Mouse (Mus musculus): ENCODE measurements at regions not wholly inside any gene's neighbourhood (a gene's known extent, or its start where the extent isn't known, plus 50 kb on each side); places are given as distances from the start of the nearest gene placed in this dataset.

DNA sequence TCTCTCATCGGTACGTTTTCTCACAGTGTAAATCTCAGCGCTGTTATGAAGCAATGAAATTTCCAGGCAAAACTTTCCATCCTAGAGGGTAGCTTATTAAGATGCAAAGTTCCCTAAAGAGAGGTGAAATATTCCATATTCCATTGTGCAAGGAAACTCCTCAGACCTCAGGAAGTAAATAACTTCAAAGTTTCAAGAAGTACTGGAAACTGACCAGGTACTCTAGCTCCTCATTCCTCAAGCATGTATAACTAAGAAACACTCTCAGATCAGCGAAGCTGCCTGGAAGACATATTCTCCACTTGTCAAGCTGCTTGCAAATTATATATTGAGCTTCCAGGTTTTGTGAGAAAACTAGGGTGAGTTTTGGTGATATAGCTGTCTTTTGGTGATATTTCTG lies 279.8 kb upstream of the Mad2l1 start:
- DNase-seq, result no peak

DNA sequence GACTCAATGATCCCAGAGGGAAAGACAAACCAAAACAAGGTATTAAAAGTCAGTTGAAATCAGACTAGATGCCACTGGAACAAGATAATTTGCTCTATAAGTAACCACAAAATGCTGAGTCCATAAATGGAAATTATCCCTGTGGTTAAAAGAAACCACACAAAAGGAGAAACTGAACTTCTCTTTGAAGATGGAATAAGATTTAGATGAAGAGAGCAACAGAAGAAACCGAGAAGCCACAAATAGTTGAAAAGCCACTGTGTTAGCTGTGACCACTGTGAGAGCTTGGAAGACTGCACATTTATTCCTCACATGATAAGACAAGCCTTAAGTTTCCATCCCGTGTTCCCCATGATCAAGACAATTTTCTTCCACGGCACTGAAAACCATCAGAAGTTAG lies 271.8 kb upstream of the Mad2l1 start:
- DNase-seq, result no peak

DNA sequence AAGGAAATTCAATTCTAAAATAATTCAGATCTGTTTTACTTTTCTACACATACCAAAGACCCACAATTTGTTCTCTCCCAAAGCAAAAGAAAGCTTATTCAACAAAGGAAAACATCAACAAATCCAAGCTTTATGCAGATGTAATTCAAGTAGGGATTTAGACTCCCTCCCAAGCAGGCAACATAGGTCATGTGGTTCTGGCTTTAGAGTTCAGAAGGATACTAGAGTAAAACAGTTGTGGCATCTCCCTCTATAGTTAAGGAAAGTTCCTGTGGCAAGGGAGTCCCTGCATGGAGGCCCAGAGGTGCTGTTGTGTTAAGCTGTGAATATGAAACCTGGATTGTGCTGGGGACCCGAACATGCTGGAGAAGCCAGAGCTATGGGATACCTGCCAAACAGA lies 271.3 kb upstream of the Mad2l1 start:
- no peak for DNase-seq

DNA sequence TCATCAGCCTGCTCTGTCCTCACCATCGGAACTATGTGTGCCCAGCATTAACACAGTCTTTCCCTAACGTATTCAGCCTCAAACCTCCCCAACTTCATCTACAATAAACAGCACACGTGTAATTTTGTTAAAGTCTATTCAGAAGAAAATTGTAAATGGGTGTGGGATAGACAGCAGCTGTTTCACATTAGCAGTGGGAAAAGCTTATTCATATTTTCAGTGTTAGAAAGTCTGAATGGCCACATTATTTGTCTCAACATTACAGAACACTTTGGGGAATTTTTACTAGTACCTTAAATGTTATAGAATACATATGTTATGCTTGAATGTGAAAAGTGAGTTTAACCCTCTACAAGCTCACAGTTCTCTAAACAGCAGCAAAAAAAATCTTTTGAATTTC lies 266.8 kb upstream of the Mad2l1 start:
- DNase-seq, result no peak

DNA sequence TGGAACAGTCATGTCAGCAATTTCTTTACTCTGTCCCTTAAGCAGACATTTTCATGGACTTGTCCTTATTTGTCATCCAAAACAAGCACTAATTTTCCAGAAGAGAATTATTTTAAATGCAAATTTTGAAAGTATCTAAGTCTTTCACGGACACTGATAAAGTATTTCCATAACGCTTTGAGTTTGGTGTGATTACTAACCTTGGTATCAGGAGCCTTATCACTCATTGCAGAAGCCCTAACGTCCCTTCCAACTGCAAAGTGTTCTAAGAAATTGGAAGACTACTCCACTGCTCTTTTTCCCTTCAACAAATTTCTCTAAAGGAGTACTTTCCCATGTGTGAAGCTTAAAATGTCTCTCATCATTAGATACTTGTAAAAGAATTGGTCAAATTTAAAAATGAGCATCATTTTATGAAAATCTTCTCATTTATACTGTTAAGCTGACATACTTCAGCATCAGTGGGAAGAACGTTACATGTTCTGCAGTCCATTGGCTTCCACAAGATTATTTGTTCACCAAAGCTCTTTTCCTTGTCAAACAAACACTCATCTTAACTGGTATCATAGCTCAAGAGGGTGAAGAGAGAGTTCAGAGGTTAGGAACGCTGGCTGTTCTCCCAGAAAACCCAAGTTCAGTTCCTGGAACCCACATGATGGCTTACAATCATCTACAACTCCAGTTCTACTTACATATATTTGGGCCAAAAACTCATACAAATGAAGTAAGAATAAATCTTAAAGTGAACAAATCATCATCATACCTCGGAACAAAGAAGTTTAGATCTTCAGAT lies 263.6 kb upstream of the Mad2l1 start:
- DNase-seq, result no peak

DNA sequence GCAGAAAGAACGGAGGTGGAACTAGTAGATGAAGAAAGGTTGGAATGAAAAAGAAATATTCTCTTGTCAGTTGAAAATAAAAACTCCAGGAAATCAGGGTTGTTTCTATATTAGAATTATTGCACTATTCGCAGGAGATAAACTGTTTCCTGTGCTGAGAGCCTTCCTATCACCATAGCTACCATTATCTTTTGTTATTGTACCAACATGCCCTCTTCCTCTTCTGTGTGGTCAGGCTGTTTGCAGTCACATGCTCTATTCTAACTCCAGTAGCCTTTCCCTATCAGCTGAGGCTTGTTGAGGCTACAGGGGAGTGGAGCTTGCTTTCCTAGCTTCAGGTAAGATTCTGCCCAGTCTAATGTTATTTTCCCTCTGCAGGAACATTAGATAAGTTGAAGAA lies 263.0 kb upstream of the Mad2l1 start:
- no peak for DNase-seq

DNA sequence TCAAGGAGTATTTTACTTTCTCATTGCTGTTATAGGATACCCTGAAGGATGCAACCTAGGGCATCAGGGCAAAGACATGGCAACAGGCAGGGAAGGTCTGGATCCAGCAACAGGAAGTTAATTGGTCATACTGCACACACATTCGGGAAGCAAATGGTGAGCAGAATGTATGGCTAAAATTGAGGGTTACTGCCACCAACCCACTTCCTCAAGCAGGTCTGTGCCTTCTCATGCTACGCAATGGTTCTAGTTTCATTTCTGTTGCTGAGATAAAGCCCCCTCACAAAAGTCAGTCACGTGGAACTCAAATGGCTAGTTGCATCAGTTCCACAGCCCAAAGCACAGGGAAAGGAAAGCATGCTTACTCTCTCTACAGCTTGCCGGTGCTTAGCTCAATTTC lies 260.5 kb upstream of the Mad2l1 start:
- no peak for DNase-seq

DNA sequence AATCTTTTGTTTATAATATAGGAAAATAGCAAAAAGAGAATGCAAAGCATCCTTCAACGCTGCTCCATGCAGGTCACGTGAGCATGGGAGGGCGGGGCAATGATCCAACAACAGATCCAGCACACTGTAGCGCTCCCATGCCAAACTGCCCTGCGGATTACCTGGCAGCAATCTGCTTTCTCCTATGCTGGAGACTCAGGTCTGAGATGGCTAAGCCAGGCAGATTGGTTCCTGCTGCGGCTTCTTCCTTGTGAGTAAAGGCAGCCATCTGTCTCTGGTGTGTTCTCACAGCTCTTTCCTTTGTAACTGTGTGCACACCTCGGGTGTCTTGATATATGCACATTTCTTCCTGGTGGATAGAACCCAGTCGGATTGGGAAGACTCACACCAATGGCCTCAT lies 254.5 kb upstream of the Mad2l1 start:
- DNase-seq, result no peak

DNA sequence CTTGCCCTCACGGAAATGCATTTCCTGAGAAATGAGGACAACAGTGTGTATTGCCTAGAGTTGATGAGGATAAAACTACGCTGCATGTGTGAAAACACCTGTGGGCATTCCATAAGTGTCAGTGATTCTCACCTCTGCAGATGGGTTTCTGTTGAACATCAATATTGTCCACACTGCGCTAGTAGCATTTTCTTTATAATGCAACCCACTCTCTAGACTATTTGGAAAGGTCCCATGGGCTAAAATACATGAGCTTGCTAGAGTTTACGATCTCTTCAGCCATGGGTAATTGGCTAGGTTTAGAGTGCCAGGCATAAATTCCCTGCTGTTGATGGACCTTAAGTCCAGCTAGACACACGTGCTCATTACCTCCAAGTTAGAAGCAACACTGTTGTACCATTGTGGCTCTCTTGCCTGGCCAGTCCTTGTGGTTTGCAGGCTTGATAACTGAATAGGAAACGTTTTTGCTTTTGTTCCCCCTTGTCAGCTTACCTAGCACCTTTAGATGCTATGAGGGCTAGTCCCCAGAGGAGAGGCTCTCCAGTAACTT lies 252.5 kb upstream of the Mad2l1 start:
- DNase-seq, result no peak

DNA sequence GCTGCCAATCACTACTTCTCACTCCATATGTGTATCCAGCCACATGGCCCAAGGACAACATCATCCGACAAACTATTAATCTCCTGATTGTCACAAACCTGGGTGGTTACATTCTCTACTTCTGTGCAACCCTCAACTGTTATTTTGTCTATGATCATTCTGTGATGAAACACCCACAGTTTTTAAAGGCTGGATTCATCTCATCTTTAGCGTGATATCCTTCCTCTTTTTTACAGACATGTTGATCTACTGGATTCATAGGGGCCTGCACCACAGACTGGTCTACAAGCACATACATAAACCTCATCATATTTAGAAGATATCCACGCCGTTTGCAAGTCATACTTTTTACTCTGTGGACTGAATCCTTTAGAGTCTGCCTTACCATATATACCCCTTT lies 251.7 kb upstream of the Mad2l1 start:
- DNase-seq, result no peak

DNA sequence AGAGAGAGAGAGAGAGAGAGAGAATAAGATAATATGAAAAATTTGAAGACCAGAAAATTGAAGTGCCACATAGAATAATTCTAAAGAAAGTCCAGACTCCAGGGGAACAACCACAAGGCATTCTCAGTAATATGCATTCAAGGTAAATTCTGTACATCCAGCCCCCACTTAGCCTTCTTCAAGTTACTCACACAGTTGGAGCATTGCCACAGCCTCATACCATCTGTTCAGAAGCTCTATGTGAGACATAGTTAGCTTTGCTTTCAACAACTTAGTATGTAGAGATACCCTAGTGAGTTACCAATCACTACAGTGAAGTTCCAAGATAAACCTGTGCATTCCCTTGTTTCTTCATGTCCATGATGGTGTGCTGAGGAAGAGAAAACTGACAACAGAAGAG lies 247.6 kb upstream of the Mad2l1 start:
- DNase-seq, result peak; percentile 4

DNA sequence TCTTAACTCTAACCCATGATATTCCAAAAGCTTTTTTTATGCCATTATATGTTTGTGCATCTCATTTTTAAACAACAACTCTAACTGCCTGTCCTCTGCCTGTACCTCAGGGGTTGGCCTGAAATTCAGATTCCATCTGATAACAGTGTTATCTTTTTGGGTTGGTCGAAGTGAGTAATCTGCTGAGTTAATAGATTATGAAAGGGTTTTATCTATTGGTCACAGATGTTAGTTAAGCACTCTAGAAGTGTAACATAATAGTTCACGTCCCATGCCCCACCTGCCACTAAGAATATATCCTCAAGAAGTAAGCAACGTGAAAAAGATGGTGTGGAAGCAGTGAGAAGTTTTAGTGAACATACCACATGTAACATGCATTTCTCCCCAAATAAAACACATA lies 246.0 kb upstream of the Mad2l1 start:
- DNase-seq, result no peak

DNA sequence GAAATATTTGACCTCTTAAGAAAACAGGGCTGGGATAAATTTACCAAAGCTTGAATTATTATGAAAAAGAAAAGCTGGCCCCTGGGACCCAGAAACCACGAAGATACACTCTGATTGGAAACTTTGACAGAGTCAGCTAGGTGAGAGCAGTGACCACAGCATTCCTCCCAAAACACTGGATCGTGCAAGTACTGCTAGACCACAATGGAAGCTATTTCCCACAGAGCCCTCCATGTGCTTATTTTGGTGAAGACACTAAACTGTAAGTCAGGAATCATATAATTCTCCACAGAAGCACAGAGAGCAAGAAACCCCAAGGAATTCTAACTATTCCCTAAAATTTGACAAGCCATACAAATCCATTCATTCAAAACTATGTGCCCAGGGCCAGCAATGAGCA lies 243.6 kb upstream of the Mad2l1 start:
- no peak for DNase-seq

DNA sequence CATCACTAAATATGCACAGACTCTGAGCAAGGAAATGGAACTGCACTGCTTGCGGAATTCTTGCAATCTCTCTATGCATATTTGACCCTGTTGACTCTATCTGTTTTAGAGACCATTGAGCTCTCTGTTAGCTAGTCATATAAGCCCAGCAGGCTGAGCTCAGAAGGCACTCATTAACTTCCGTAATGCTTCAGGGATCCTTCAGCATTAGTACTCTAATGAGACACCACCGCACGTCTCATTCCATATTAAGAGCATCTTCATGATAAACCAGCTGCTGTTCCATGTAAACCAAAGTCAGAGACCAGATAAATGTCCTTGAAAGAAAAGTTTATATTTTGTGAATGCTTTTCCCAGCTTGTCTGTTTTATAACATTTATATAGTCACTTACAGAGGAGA lies 237.1 kb upstream of the Mad2l1 start:
- DNase-seq, result no peak

DNA sequence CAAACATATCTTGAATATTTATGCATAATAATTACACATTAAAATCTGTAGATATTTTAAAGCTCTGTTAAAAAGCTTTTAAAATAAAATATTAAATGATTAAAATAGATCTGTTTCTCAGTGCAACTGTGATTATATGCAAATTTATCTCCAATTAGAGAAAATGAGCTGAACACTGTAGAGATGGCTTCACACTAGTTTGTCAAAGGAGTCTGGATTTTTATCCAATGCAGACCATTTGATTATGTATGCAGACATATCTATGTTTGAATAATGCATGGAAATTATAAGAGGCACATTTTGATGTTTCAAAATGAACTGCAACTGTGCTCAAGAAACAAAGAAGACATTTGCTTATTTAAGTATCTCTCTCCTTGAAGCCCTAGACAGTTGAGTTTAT lies 235.0 kb upstream of the Mad2l1 start:
- no peak for DNase-seq

DNA sequence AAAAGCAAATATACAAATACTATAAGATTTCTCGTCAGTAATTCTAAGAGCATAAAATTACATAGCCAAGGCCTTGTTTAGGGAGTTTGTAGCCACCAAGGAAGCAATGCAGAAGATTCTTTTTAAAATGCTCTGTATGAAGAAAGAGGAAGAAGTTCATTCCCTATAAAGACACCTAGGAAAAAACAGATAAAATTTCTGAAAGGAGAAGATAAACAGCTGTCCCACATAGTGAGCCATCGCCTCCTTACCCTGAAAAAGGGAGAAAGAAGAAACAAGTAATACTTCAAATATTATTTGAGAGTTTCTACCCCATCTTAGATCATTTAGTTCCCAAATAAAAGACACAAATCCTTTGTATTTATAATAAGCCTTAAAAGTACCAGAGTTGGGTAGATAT lies 190.3 kb upstream of the Mad2l1 start:
- no peak for DNase-seq

DNA sequence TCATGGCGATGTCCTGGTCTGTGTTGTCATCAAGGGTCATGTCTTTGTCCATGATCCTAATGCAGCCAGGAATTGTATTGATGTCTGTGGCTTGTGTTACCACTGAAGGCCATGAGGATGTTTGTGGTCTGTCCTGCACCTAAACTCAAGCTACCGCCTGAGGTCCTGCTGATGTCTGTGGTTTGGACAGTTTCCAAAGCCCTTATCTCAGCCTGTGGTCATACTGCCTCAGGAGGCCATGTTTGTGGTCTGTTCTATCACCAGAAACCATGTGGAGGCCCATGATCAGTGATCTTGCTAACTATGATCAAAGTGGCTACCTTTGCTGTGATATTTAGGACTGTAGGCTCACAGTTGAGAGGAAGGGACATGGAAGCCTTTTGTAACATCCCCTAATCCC lies 187.8 kb upstream of the Mad2l1 start:
- DNase-seq, result no peak

DNA sequence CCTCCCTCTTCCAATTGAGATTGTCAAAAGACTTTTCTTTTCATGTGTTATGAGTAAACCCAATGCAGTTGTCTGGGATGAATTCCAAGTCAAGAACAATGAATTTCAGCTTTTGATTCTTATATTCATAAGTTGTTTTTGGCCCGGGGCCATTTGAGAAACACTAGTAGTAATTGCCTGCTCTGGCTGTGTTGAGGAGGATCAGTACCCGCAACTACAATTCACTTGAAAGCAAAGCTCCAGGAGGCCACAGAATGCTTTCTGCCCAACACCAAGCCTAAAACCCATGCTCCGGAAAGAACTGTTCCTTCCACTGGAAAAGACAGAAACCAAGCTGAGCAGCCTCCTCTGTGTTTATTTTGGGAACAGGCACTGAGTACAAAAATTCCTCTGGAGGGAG lies 174.1 kb upstream of the Mad2l1 start:
- DNase-seq, result no peak

DNA sequence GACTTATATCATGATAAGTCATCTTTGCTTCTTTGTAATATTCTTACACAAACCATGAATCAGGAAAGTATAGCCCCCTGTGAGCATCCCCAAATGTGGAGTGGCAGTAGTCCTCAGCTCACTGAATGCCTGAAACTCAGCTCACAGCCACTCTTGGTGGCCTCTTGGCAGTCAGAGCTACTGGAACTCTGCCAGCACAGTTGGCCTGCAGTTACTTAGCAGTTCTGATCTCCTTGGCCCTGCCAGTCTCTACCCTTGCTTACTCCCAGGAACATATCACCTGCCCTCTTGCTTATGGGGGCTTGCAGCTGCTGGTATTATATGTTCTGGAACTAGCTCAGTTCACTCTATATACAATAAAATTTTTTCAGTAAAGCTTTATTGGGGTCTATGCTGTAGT lies 167.9 kb upstream of the Mad2l1 start:
- no peak for DNase-seq

DNA sequence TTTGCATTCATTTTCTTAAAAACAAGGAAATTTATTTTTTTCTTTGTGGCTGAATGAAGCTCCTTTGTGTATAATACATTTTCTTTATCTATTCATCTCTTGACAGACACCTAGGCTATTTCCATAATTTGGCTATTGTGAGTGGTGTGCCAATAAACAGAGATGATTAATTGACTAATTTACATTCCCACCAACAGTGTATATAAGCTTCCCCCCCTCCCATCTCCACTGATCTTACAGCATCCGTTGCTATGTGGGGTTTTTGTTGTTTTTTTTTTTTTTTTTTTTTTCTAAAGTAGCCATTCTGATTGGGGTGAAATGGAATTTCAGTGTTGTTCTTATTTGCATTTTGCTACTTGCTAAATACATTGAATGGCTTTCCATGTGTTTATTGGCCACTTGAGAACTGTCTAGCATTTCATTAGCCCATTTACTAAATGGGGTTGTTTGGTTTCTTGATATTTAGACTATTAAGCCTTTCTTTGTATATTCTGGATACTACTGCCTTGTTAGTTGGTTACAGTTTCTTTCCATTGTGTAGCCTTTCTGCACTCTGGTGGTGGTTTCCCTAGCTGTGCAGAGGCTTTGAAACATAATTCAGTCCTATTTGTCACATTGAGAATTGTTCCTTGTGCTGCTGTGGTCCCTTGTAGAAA lies 153.8 kb upstream of the Mad2l1 start:
- DNase-seq, result no peak

DNA sequence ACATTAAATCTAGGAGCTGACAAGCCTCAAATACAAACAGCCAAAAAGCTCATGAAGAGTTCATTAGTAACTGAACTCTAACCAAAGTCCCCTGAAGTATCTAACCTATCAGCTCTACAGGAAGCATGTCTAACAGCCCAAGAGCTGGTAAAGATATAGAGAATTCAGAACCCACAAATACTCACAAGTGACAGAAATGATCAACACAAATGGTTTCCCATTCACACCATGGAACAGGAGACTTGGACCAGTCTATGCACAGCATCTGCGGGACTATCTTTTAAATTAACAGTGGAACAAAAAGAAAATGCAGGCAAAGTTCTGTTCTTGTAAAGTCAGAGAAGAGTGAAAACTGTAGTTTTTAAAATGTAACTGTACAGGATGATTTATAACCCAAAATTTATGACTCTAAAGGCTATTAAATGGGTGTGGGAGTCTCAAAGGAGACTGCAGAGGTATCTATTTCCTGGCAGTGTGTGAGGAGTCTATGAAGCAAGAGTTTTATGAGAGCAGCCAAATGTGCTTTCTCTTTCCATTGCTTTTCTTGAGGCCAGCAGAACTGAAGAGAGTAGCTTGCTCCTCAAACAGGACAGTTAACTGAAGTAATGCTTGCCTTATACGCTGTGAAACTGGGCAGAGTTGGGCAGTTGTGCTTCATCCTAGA lies 152.7 kb upstream of the Mad2l1 start:
- no peak for DNase-seq

DNA sequence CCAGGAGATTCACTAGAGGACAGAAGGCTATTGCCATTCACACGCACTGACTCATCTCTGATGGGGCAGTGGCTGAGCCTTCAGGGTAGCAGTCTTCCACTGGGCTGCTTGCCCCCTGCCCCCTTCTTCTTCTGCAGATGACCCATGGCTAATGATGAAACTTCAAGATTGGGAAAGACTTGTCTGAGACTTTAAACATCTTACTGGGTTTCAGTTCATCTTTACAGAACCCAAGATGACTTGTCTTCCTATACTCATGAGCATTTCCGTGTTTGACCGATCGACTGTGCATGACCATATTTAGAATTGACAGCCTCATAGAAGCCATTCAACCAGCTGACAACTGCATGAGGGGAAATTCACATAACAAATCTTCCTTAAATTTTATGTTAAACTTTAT lies 140.0 kb upstream of the Mad2l1 start:
- no peak for DNase-seq

DNA sequence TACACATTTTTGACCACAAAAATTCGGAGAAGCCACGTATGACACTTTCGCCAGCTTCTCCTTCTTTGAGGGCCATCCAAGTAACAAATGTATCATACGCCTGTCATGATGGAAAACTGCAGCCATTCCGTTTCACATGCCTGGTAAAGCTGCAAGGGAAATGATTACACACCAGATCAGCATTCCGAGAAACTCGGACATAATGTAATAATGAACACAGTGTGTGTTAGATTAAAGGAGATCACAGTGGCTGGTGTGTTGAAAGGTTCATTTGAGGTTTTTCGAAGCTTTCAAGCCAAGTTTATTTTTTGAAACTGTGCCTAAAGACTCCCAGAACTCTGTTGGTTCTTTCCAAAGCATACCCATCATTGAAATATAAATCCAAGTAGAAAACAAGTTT lies 137.8 kb upstream of the Mad2l1 start:
- no peak for DNase-seq

DNA sequence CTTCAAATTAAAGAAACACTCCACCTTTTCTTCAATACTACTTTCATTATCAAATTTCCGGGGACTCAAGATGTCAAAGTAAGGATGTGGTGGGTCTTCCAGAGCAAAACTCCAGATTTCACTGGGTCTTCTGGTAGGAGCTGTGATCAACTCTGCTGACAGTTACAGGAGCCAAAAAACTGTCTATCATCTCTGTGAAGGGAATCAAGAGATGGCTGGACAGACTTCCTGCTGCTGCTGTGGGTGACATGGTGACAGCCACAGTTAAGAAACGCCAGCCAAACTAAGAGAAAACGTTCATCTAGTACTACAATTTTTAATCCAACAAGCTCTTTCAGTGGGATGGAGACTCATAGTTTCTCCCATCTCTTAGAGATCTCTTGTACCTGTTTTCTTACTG lies 136.5 kb upstream of the Mad2l1 start:
- no peak for DNase-seq

Measured in layer of hippocampus, adult 9-11 months (tissue).